Mouse (Mus musculus): ENCODE results near the gene Gm4924.

Gm4924 gene

GRCm38 (mm10) chr10:82354083-82355010 is at the start of gene Gm4924:
Gene Gm4924, plus strand, starts transcription at chr10:82354255.
- peak; percentile 89 for DNase-seq (ENCODE audit: low read depth, low spot score)

- no peak for DNase-seq (ENCODE audit: low read depth, low spot score)
Observed at GRCm38 (mm10) chr10:82316482-82316881, 37.6 kb upstream of the Gm4924 start, which contains the start of gene 4932415D10Rik. Gene 4932415D10Rik, minus strand, starts transcription at chr10:82316582.

GRCm38 (mm10) chr10:82320134-82320533 is 33.9 kb upstream of the Gm4924 start:
- no peak for DNase-seq (ENCODE audit: low read depth, low spot score)

- no peak for DNase-seq (ENCODE audit: low read depth, low spot score)
Observed at GRCm38 (mm10) chr10:82329826-82330225, 24.2 kb upstream of the Gm4924 start.

GRCm38 (mm10) chr10:82355401-82355800 is 1.3 kb downstream of the Gm4924 start:
- no peak for DNase-seq (ENCODE audit: low read depth, low spot score)

GRCm38 (mm10) chr10:82361911-82362310 is 7.9 kb downstream of the Gm4924 start:
- no peak for DNase-seq (ENCODE audit: low read depth, low spot score)

GRCm38 (mm10) chr10:82382992-82383391 is 28.9 kb downstream of the Gm4924 start:
- no peak for DNase-seq (ENCODE audit: low read depth, low spot score)

- no peak for DNase-seq (ENCODE audit: low read depth, low spot score)
Observed at GRCm38 (mm10) chr10:82409511-82409910, 55.5 kb downstream of the Gm4924 start.

- no peak for DNase-seq (ENCODE audit: low read depth, low spot score)
Observed at GRCm38 (mm10) chr10:82423631-82424030, 69.6 kb downstream of the Gm4924 start.
